Comparison of ENCODE assay signal across 11 mouse cellular contexts in the genomic region with DNA sequence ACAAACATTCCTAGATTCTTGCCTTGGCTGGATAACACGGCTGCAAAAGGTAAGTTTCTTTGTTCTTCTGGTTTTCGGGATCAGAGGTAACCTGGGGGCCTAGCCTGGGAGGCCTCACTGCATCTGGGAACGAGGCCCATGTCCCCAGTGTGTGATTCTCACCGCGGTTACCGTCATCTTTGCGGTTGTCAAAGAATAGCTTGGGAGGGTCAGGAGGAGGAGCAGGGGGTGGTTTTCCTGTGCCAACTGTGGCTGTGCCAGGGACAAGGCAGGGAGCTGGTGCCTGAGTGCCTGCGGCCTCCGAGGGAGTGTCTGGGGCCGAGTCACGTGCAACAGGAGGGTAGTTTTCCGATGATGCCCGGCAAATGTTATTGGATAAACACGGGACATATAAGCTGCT.
DNase-seq lines count a peak whose midpoint lies in the region; ATAC-seq and TF ChIP-seq lines count a peak whose summit lies in the region.
"Had no signal": no experiment of that assay in that cellular context is flagged by ENCODE, and none has a peak within 500 bp of the region (broad histone marks: within the 10 kb centered on the region; RNA-seq: fewer than 3 reads in every experiment).

No protein-coding gene starts in this region.

- 0 out of 2 replicates have a peak overlapping the region, but pooled peaks have one; percentile 12 for H3K9ac ChIP-seq in heart, embryonic 12.5 days

- ATAC-seq in heart, embryonic 12.5 days (ENCODE audit: insufficient number of reproducible peaks, low FRiP score) = no peak
- ATAC-seq in CD4-positive, CD25-positive, alpha-beta regulatory T cell, adult 4 months = no peak

- peaks cover 47% of the 10 kb centered on the region for H3K4me1 ChIP-seq in heart, embryonic 12.5 days (replicated peaks)
- peaks cover 21% of the 10 kb centered on the region for H3K4me1 ChIP-seq in olfactory bulb, adult 2 months (ENCODE audit: control insufficient read depth, insufficient read depth, low read length)

- no peak for TF ChIP-seq POLR2A in olfactory bulb, adult 2 months (IDR thresholded peaks at IDR 0.05; ENCODE audit: insufficient read depth, low read depth, low read length)

- peaks cover 24% of the 10 kb centered on the region for H3K36me3 ChIP-seq in heart, embryonic 12.5 days

- H3K9me3 ChIP-seq in heart, embryonic 12.5 days (replicated peaks) = no peaks in the 10 kb centered on the region
- H3K9me3 ChIP-seq: G1E had no signal

- H3K27ac ChIP-seq in layer of hippocampus, adult 2 months = peak overlapping the region; percentile 67; the same call in 1 of the 2 replicates
- H3K27ac ChIP-seq in heart, embryonic 12.5 days (ENCODE audit: poor library complexity, severe bottlenecking) = peak overlapping the region; percentile 75
- peak overlapping the region; percentile 23 for H3K27ac ChIP-seq in olfactory bulb, adult 2 months (ENCODE audit: insufficient read depth, low read depth, low read length)

- 88% methylated on average over 14 of the region's 14 CpGs for whole genome bisulfite sequencing in heart, embryonic 12.5 days
- 26% methylated on average over 14 of the region's 14 CpGs for WGBS in olfactory bulb, adult 2 months

- no peak for TF ChIP-seq CTCF in layer of hippocampus, adult 2 months (conservative IDR thresholded peaks at IDR 0.05)
- TF ChIP-seq CTCF in olfactory bulb, adult 2 months (IDR thresholded peaks at IDR 0.05; ENCODE audit: insufficient read depth, low read depth, low read length) = no peak

- DNase-seq in cerebellum, adult 18-20 months = peak; percentile 32 to 42
- DNase-seq in cerebellum, adult 11 months = no peak
- no peak for DNase-seq in layer of hippocampus, adult 2 months (ENCODE audit: low spot score in 2 of 2)
- no peak for DNase-seq in layer of hippocampus, adult 8-10 months (ENCODE audit: low spot score in 2 of 2)
- DNase-seq in kidney, postnatal 14 days = no peak
- DNase-seq: lung, postnatal 36 days had no signal

- no peaks in the 10 kb centered on the region for H3K27me3 ChIP-seq in heart, embryonic 12.5 days (replicated peaks)

- no peak overlapping the region for H3K4me3 ChIP-seq in layer of hippocampus, adult 2 months
- H3K4me3 ChIP-seq in heart, embryonic 12.5 days = no peak overlapping the region
- no peak overlapping the region for H3K4me3 ChIP-seq in olfactory bulb, adult 2 months (ENCODE audit: insufficient read depth, low read depth, low read length)

- H3K4me2 ChIP-seq in heart, embryonic 12.5 days = peak overlapping the region; percentile 18; the same call in 1 of the 2 replicates
- H3K4me2 ChIP-seq: liver, embryonic 11.5 days had no signal

Comparison
In these comparisons a context has a peak if more than half of its experiments do, and no peak if none do; other contexts are left out.
1. DNase-seq: peak in cerebellum, adult 18-20 months (2 of 2); none in cerebellum, adult 11 months (single experiment), layer of hippocampus, adult 2 months (0 of 2), layer of hippocampus, adult 8-10 months (0 of 2) and kidney, postnatal 14 days (single experiment).
2. H3K27ac ChIP-seq: peak in every context shown above with its lines; median percentile 75 in heart, embryonic 12.5 days; 67 in layer of hippocampus, adult 2 months; 23 in olfactory bulb, adult 2 months.